Mouse (Mus musculus): ENCODE results near the gene Olfr149. TPM values are rescaled to one million over a fixed set of nuclear protein-coding genes. Genes with fewer than 3 reads are reported as not detected.

Gene Olfr149
- polyA plus RNA-seq (2012; rRNA removed) (not detected in 2 replicates), polyA plus RNA-seq (2014; fragmentation: Nextera tagmentation; extraction: Ambion mirVana) (not detected in 2 replicates)

GRCm38 (mm10) chr9:39707017-39707416 lies at the start of gene Olfr149:
Gene Olfr149 (minus strand): TSS chr9:39707117.
- Histone ChIP-seq H3K9ac (replicated peaks) (no peak within 1 kb of the TSS), H3K4me2 (ENCODE audit: low read depth) (no peak within 1 kb of the TSS), H3K4me1 (replicated peaks; ENCODE audit: control insufficient read depth in 2 of 2, insufficient read depth in 2 of 2, low read length in 1 of 2) (no peaks in the 10 kb centered on the region), H3K36me3 (replicated peaks; ENCODE audit: control insufficient read depth, insufficient read depth, low read depth) (no peaks in the 10 kb centered on the region), H3K27me3 (ENCODE audit: control insufficient read depth, insufficient read depth, low read length) (no peaks in the 10 kb centered on the region), H3K27ac (no peak within 1 kb of the TSS), H3K9me3 (ENCODE audit: control insufficient read depth, low read length) (no peaks in the 10 kb centered on the region), H3K4me3 (ENCODE audit: insufficient read depth in 1 of 2, low read depth in 2 of 2, low read length in 2 of 2) (no peak within 1 kb of the TSS)
- TF ChIP-seq CTCF (IDR thresholded peaks at IDR 0.05; ENCODE audit: low read depth), result no peak
- no peak for TF ChIP-seq EP300 (IDR thresholded peaks at IDR 0.05; ENCODE audit: low read depth)
- ATAC-seq (ENCODE audit: insufficient read depth) (no peak), DNase-seq (ENCODE audit: low read depth in 3 of 3, low spot score in 3 of 3) (no peak)

- Histone ChIP-seq H3K9ac (replicated peaks) (no peak overlapping the region), H3K27me3 (ENCODE audit: control insufficient read depth, insufficient read depth, low read length) (no peaks in the 10 kb centered on the region), H3K36me3 (replicated peaks; ENCODE audit: control insufficient read depth, insufficient read depth, low read depth) (no peaks in the 10 kb centered on the region), H3K4me1 (replicated peaks; ENCODE audit: control insufficient read depth in 2 of 2, insufficient read depth in 2 of 2, low read length in 1 of 2) (no peaks in the 10 kb centered on the region), H3K4me2 (ENCODE audit: low read depth) (no peak overlapping the region), H3K27ac (no peak overlapping the region), H3K9me3 (ENCODE audit: control insufficient read depth, low read length) (no peaks in the 10 kb centered on the region), H3K4me3 (ENCODE audit: insufficient read depth in 1 of 2, low read depth in 2 of 2, low read length in 2 of 2) (no peak overlapping the region)
- no peak for TF ChIP-seq CTCF (IDR thresholded peaks at IDR 0.05; ENCODE audit: low read depth)
- TF ChIP-seq EP300 (IDR thresholded peaks at IDR 0.05; ENCODE audit: low read depth), result no peak
- DNase-seq (ENCODE audit: low read depth in 3 of 3, low spot score in 3 of 3) (no peak), ATAC-seq (ENCODE audit: insufficient read depth) (no peak)
- WGBS (ENCODE audit: insufficient replicate concordance), result 59% methylated on average over 1 of the region's 1 CpGs
Observed at GRCm38 (mm10) chr9:39746428-39746827, 39.5 kb upstream of the Olfr149 start.

GRCm38 (mm10) chr9:39745949-39746348 lies 39.0 kb upstream of the Olfr149 start, which contains the start of gene Olfr967:
Gene Olfr967 (plus strand): TSS chr9:39746249.
- H3K9me3 ChIP-seq (ENCODE audit: control insufficient read depth, low read length), result no peaks in the 10 kb centered on the region
- no peak for TF ChIP-seq CTCF (IDR thresholded peaks at IDR 0.05; ENCODE audit: low read depth)
- no peak for TF ChIP-seq EP300 (IDR thresholded peaks at IDR 0.05; ENCODE audit: low read depth)
- H3K4me1 ChIP-seq (replicated peaks; ENCODE audit: control insufficient read depth in 2 of 2, insufficient read depth in 2 of 2, low read length in 1 of 2), result no peaks in the 10 kb centered on the region
- no peak within 1 kb of the TSS for H3K4me2 ChIP-seq (ENCODE audit: low read depth)
- no peak for DNase-seq (ENCODE audit: low read depth in 3 of 3, low spot score in 3 of 3)
- no peak within 1 kb of the TSS for H3K4me3 ChIP-seq (ENCODE audit: insufficient read depth in 1 of 2, low read depth in 2 of 2, low read length in 2 of 2)
- no peak within 1 kb of the TSS for H3K27ac ChIP-seq
- no peak within 1 kb of the TSS for H3K9ac ChIP-seq (replicated peaks)
- H3K27me3 ChIP-seq (ENCODE audit: control insufficient read depth, insufficient read depth, low read length), result no peaks in the 10 kb centered on the region
- no peak for ATAC-seq (ENCODE audit: insufficient read depth)
- no peaks in the 10 kb centered on the region for H3K36me3 ChIP-seq (replicated peaks; ENCODE audit: control insufficient read depth, insufficient read depth, low read depth)

- WGBS (ENCODE audit: insufficient replicate concordance), result 79% methylated on average over 1 of the region's 1 CpGs
- TF ChIP-seq CTCF (IDR thresholded peaks at IDR 0.05; ENCODE audit: low read depth) (no peak), EP300 (IDR thresholded peaks at IDR 0.05; ENCODE audit: low read depth) (no peak)
- no peaks in the 10 kb centered on the region for H3K9me3 ChIP-seq (ENCODE audit: control insufficient read depth, low read length)
- ATAC-seq (ENCODE audit: insufficient read depth) (no peak), DNase-seq (ENCODE audit: low read depth in 3 of 3, low spot score in 3 of 3) (no peak)
- no peak overlapping the region for H3K4me3 ChIP-seq (ENCODE audit: insufficient read depth in 1 of 2, low read depth in 2 of 2, low read length in 2 of 2)
- H3K27ac ChIP-seq, result no peak overlapping the region
- no peaks in the 10 kb centered on the region for H3K4me1 ChIP-seq (replicated peaks; ENCODE audit: control insufficient read depth in 2 of 2, insufficient read depth in 2 of 2, low read length in 1 of 2)
- H3K9ac ChIP-seq (replicated peaks), result no peak overlapping the region
- H3K27me3 ChIP-seq (ENCODE audit: control insufficient read depth, insufficient read depth, low read length), result no peaks in the 10 kb centered on the region
- no peaks in the 10 kb centered on the region for H3K36me3 ChIP-seq (replicated peaks; ENCODE audit: control insufficient read depth, insufficient read depth, low read depth)
- H3K4me2 ChIP-seq (ENCODE audit: low read depth), result no peak overlapping the region
Observed at GRCm38 (mm10) chr9:39740741-39741140, 33.8 kb upstream of the Olfr149 start.

- H3K4me2 ChIP-seq (ENCODE audit: low read depth), result no peak within 1 kb of the TSS
- H3K9me3 ChIP-seq (ENCODE audit: control insufficient read depth, low read length), result no peaks in the 10 kb centered on the region
- DNase-seq (ENCODE audit: low read depth in 3 of 3, low spot score in 3 of 3) (no peak), ATAC-seq (ENCODE audit: insufficient read depth) (no peak)
- H3K27me3 ChIP-seq (ENCODE audit: control insufficient read depth, insufficient read depth, low read length), result no peaks in the 10 kb centered on the region
- H3K4me1 ChIP-seq (replicated peaks; ENCODE audit: control insufficient read depth in 2 of 2, insufficient read depth in 2 of 2, low read length in 1 of 2), result no peaks in the 10 kb centered on the region
- H3K36me3 ChIP-seq (replicated peaks; ENCODE audit: control insufficient read depth, insufficient read depth, low read depth), result no peaks in the 10 kb centered on the region
- no peak within 1 kb of the TSS for H3K27ac ChIP-seq
- no peak within 1 kb of the TSS for H3K4me3 ChIP-seq (ENCODE audit: insufficient read depth in 1 of 2, low read depth in 2 of 2, low read length in 2 of 2)
- TF ChIP-seq EP300 (IDR thresholded peaks at IDR 0.05; ENCODE audit: low read depth) (no peak), CTCF (IDR thresholded peaks at IDR 0.05; ENCODE audit: low read depth) (no peak)
- no peak within 1 kb of the TSS for H3K9ac ChIP-seq (replicated peaks)
Observed at GRCm38 (mm10) chr9:39730678-39731077, 23.8 kb upstream of the Olfr149 start, which contains the start of gene Olfr150. Gene Olfr150 (plus strand): TSS chr9:39730978.
